Mouse (Mus musculus) cortical plate, adult 2 months (tissue): ENCODE measurements at regions not wholly inside any gene's neighbourhood (a gene's known extent, or its start where the extent isn't known, plus 50 kb on each side); places are given as distances from the start of the nearest gene placed in this dataset.

ENCODE experiments used
- CTCF ChIP-seq: fragments of 200-500 bp; IDR thresholded peaks from 2 replicates; pipeline ENCODE4 v1.5.1; 2011; ENCODE audit warnings: mild to moderate bottlenecking, control low read depth, low read length; ENCODE audit not compliant: insufficient read depth; ENCODE audit errors: extremely low read depth
- POLR2A ChIP-seq: fragments of 200-500 bp; IDR thresholded peaks from 2 replicates; pipeline ENCODE4 v1.6.1; 2011; ENCODE audit warnings: mild to moderate bottlenecking, low read length, control low read depth; ENCODE audit not compliant: insufficient read depth; ENCODE audit errors: extremely low read depth

GRCm38 (mm10) chr1:43337168-43337784 lies 107.1 kb upstream of the Nck2 start:
- TF ChIP-seq CTCF = no peak
- no peak for TF ChIP-seq POLR2A
